8 mouse cellular contexts compared by ENCODE assay signal in genomic region chr15:101238885-101239511, GRCm38 (mm10). TPM values are rescaled to one million over a fixed set of nuclear protein-coding genes. Genes with fewer than 3 reads are reported as not detected.
DNase-seq lines count a peak whose midpoint lies in the region; ATAC-seq lines count a peak whose summit lies in the region.

No protein-coding gene starts in this region.

- DNase-seq in layer of hippocampus, adult 11-12 months (ENCODE audit: low spot score), result peak; percentile 67
- no peak for DNase-seq in layer of hippocampus, postnatal 36 days
- peak; percentile 95 for DNase-seq in brain, adult 2 months (ENCODE audit: low read depth, low spot score)
- DNase-seq in forebrain, embryonic 14.5 days (ENCODE audit: low spot score), result peak; percentile 67
- peak; percentile 92 for DNase-seq in thymus, postnatal 4 days

- H3K4me2 ChIP-seq in forebrain, embryonic 14.5 days (ENCODE audit: low read length), result peak overlapping the region; percentile 50
- H3K4me2 ChIP-seq in intestine, embryonic 16.5 days (ENCODE audit: low read depth, low read length), result peak overlapping the region; percentile 68
- H3K4me2 ChIP-seq in liver, embryonic 12.5 days, result peak overlapping the region; percentile 44
- H3K4me2 ChIP-seq in neural tube, embryonic 13.5 days, result peak overlapping the region; percentile 58

- peaks cover 4% of the 10 kb centered on the region for H3K4me1 ChIP-seq in forebrain, embryonic 14.5 days (ENCODE audit: control insufficient read depth, insufficient read depth, low read length)
- peaks cover 45% of the 10 kb centered on the region for H3K4me1 ChIP-seq in intestine, embryonic 16.5 days (ENCODE audit: control insufficient read depth, insufficient read depth, low read length)
- peaks cover 18% of the 10 kb centered on the region for H3K4me1 ChIP-seq in liver, embryonic 12.5 days
- peaks cover 31% of the 10 kb centered on the region for H3K4me1 ChIP-seq in neural tube, embryonic 13.5 days (replicated peaks)

- peak overlapping the region; percentile 49 for H3K9ac ChIP-seq in forebrain, embryonic 14.5 days (ENCODE audit: low read length)
- peak overlapping the region; percentile 56 for H3K9ac ChIP-seq in intestine, embryonic 16.5 days (ENCODE audit: low read depth, low read length)
- no peak overlapping the region for H3K9ac ChIP-seq in liver, embryonic 12.5 days
- H3K9ac ChIP-seq in neural tube, embryonic 13.5 days, result peak overlapping the region; percentile 57

- H3K4me3 ChIP-seq in forebrain, embryonic 14.5 days (ENCODE audit: low read depth, low read length), result peak overlapping the region; percentile 16
- H3K4me3 ChIP-seq in intestine, embryonic 16.5 days (ENCODE audit: low read length), result peak overlapping the region; percentile 36
- H3K4me3 ChIP-seq in liver, embryonic 12.5 days, result 0 out of 2 replicates have a peak overlapping the region, but pooled peaks have one; percentile 18
- peak overlapping the region; percentile 28 for H3K4me3 ChIP-seq in neural tube, embryonic 13.5 days

- no peaks in the 10 kb centered on the region for H3K9me3 ChIP-seq in forebrain, embryonic 14.5 days (replicated peaks; ENCODE audit: control insufficient read depth, low read length)
- no peaks in the 10 kb centered on the region for H3K9me3 ChIP-seq in intestine, embryonic 16.5 days (ENCODE audit: control insufficient read depth, low read length)
- H3K9me3 ChIP-seq in liver, embryonic 12.5 days (replicated peaks), result no peaks in the 10 kb centered on the region
- H3K9me3 ChIP-seq in neural tube, embryonic 13.5 days, result no peaks in the 10 kb centered on the region

- 0 out of 2 replicates have a peak, but pooled peaks cover 2% of the 10 kb centered on the region for H3K27me3 ChIP-seq in forebrain, embryonic 14.5 days (replicated peaks; ENCODE audit: control insufficient read depth, insufficient read depth, low read length)
- no peaks in the 10 kb centered on the region for H3K27me3 ChIP-seq in intestine, embryonic 16.5 days (replicated peaks; ENCODE audit: control insufficient read depth, insufficient read depth, low read length)
- H3K27me3 ChIP-seq in liver, embryonic 12.5 days (replicated peaks), result peaks cover 36% of the 10 kb centered on the region
- peaks cover 9% of the 10 kb centered on the region for H3K27me3 ChIP-seq in neural tube, embryonic 13.5 days

- 5% methylated on average over 28 of the region's 28 CpGs for WGBS in forebrain, embryonic 14.5 days
- 7% methylated on average over 28 of the region's 28 CpGs for WGBS in intestine, embryonic 16.5 days
- WGBS in liver, embryonic 12.5 days (ENCODE audit: insufficient replicate concordance), result 12% methylated on average over 28 of the region's 28 CpGs
- 8% methylated on average over 28 of the region's 28 CpGs for WGBS in neural tube, embryonic 13.5 days

- no peaks in the 10 kb centered on the region for H3K36me3 ChIP-seq in forebrain, embryonic 14.5 days (ENCODE audit: control insufficient read depth, insufficient read depth, low read length)
- no peaks in the 10 kb centered on the region for H3K36me3 ChIP-seq in intestine, embryonic 16.5 days (ENCODE audit: control insufficient read depth, insufficient read depth, low read length)
- no peaks in the 10 kb centered on the region for H3K36me3 ChIP-seq in liver, embryonic 12.5 days
- no peaks in the 10 kb centered on the region for H3K36me3 ChIP-seq in neural tube, embryonic 13.5 days

- ATAC-seq in forebrain, embryonic 14.5 days, result peak; percentile 55
- ATAC-seq in intestine, embryonic 16.5 days, result peak; percentile 41
- no peak for ATAC-seq in liver, embryonic 12.5 days
- ATAC-seq in neural tube, embryonic 13.5 days (ENCODE audit: low read depth), result peak; percentile 24; the same call in 1 of the 2 replicates

- no peak overlapping the region for H3K27ac ChIP-seq in forebrain, embryonic 14.5 days (ENCODE audit: low read depth, low read length)
- no peak overlapping the region for H3K27ac ChIP-seq in intestine, embryonic 16.5 days (ENCODE audit: low read length)
- no peak overlapping the region for H3K27ac ChIP-seq in liver, embryonic 12.5 days
- H3K27ac ChIP-seq in neural tube, embryonic 13.5 days (replicated peaks), result no peak overlapping the region

RNA-seq across cellular contexts. Expression of gene Grasp, which starts 15.0 kb away (rescaled TPM):
- 10 to 100 TPM; 68.7 to 70.3 TPM for total RNA-seq in layer of hippocampus, postnatal 36 days (2021)
- polyA plus RNA-seq in forebrain, embryonic 14.5 days (2014; fragmentation: Nextera tagmentation; extraction: Ambion mirVana), result 0.93 and 1.0 TPM in 2 replicates
- polyA plus RNA-seq in intestine, embryonic 16.5 days (2015; fragmentation: Nextera tagmentation; extraction: Ambion mirVana), result 2.3 and 2.8 TPM in 2 replicates
- polyA plus RNA-seq in liver, embryonic 12.5 days (2016; fragmentation: Nextera tagmentation; extraction: Ambion mirVana), result 0.81 and 1.3 TPM in 2 replicates
- polyA plus RNA-seq in neural tube, embryonic 13.5 days (2015; fragmentation: Nextera tagmentation; extraction: Ambion mirVana), result 4.4 and 4.8 TPM in 2 replicates

RNA-seq across cellular contexts. Expression of gene Nr4a1, which starts 15.1 kb away (rescaled TPM):
- 10 to 100 TPM; 53.8 to 63.8 TPM for total RNA-seq in layer of hippocampus, postnatal 36 days (2021)
- 2.1 and 2.9 TPM in 2 replicates for polyA plus RNA-seq in forebrain, embryonic 14.5 days (2014; fragmentation: Nextera tagmentation; extraction: Ambion mirVana)
- 8.6 and 10.0 TPM in 2 replicates for polyA plus RNA-seq in intestine, embryonic 16.5 days (2015; fragmentation: Nextera tagmentation; extraction: Ambion mirVana)
- 0.83 and 1.0 TPM in 2 replicates for polyA plus RNA-seq in liver, embryonic 12.5 days (2016; fragmentation: Nextera tagmentation; extraction: Ambion mirVana)
- polyA plus RNA-seq in neural tube, embryonic 13.5 days (2015; fragmentation: Nextera tagmentation; extraction: Ambion mirVana), result 6.4 and 7.6 TPM in 2 replicates

RNA-seq across cellular contexts. Expression of gene Atg101, which starts 45.1 kb away (rescaled TPM):
- 10 to 100 TPM; 48.8 to 49.5 TPM for total RNA-seq in layer of hippocampus, postnatal 36 days (2021)
- polyA plus RNA-seq in forebrain, embryonic 14.5 days (2014; fragmentation: Nextera tagmentation; extraction: Ambion mirVana), result 82.3 and 83.1 TPM in 2 replicates
- 58.3 and 67.1 TPM in 2 replicates for polyA plus RNA-seq in intestine, embryonic 16.5 days (2015; fragmentation: Nextera tagmentation; extraction: Ambion mirVana)
- 31.5 and 31.7 TPM in 2 replicates for polyA plus RNA-seq in liver, embryonic 12.5 days (2016; fragmentation: Nextera tagmentation; extraction: Ambion mirVana)
- 77.9 and 84.7 TPM in 2 replicates for polyA plus RNA-seq in neural tube, embryonic 13.5 days (2015; fragmentation: Nextera tagmentation; extraction: Ambion mirVana)

RNA-seq across cellular contexts. Expression of gene 6030408B16Rik, which starts 54.0 kb away (rescaled TPM):
- under 1 TPM; 0.20 to 0.30 TPM for total RNA-seq in layer of hippocampus, postnatal 36 days (2021)
- polyA plus RNA-seq in forebrain, embryonic 14.5 days (2014; fragmentation: Nextera tagmentation; extraction: Ambion mirVana), result 0.25 TPM in 2 replicates
- polyA plus RNA-seq in intestine, embryonic 16.5 days (2015; fragmentation: Nextera tagmentation; extraction: Ambion mirVana), result 3.6 and 4.4 TPM in 2 replicates
- polyA plus RNA-seq in liver, embryonic 12.5 days (2016; fragmentation: Nextera tagmentation; extraction: Ambion mirVana), result 0.17 and 0.19 TPM in 2 replicates
- polyA plus RNA-seq in neural tube, embryonic 13.5 days (2015; fragmentation: Nextera tagmentation; extraction: Ambion mirVana), result 0.43 and 0.60 TPM in 2 replicates

Comparison
In these comparisons a context has a peak if more than half of its experiments do, and no peak if none do; other contexts are left out.
1. DNase-seq: peak in layer of hippocampus, adult 11-12 months (single experiment), brain, adult 2 months (single experiment), forebrain, embryonic 14.5 days (single experiment) and thymus, postnatal 4 days (single experiment); none in layer of hippocampus, postnatal 36 days (0 of 2).
2. Peak in every context shown above with its lines, with median percentiles within 50 percentile points of each other: H3K4me2 ChIP-seq and H3K4me3 ChIP-seq.